Mouse (Mus musculus) testis, postnatal 14 days (tissue): Measurements from ENCODE around the gene Fam117b.

Experiments used
- DNase-seq: peaks from one replicate; pipeline ENCODE4 v3.0.0; 2021; ENCODE audit warnings: low spot score

Gene Fam117b

GRCm38 (mm10) chr1:59912413-59913157 lies at the start of gene Fam117b:
TSS of gene Fam117b (plus strand) at chr1:59913006.
- peak; percentile 98 for DNase-seq

DNA sequence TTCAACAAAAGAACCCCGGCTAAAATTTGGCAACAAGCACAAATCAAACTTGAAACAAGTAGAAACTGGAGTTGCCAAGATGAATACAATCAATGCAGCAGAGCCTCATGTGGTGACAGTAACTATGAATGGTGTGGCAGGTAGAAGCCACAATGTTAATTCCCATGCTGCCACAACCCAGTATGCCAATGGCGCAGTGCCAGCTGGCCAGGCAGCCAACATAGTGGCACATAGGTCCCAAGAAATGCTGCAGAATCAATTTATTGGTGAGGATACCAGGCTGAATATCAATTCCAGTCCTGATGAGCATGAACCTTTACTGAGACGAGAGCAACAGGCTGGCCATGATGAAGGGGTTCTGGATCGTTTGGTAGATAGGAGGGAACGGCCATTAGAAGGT lies 44.8 kb upstream of the Fam117b start:
- DNase-seq = no peak

- DNase-seq = no peak
These were observed 38.8 kb upstream of the Fam117b start for GRCm38 (mm10) chr1:59874023-59874422.

DNA sequence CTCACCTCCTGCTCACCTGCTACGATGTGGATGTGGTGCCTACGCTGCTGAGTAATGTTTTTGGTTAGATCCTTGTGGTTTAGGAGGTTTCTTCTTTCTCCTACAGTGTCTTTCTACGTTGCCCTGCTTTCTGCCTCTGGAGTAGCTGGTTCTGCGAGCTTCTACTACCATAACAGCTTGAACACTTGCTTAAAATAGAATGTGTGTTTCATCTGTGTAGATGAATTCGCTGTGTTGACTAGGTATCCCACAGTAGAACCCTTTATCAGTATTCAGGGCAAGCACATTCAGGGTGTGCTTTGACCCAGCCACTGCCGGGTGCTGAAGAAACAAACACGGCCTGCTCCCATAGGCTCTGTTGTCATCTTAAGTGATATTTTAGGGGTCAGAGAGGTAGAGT lies 34.7 kb upstream of the Fam117b start:
- DNase-seq = no peak

- no peak for DNase-seq
These were observed 29.3 kb upstream of the Fam117b start for GRCm38 (mm10) chr1:59883349-59884134.

- DNase-seq = no peak
These were observed 25.9 kb upstream of the Fam117b start for GRCm38 (mm10) chr1:59886899-59887298.

- DNase-seq = no peak
These were observed 24.8 kb upstream of the Fam117b start for GRCm38 (mm10) chr1:59888018-59888417.

DNA sequence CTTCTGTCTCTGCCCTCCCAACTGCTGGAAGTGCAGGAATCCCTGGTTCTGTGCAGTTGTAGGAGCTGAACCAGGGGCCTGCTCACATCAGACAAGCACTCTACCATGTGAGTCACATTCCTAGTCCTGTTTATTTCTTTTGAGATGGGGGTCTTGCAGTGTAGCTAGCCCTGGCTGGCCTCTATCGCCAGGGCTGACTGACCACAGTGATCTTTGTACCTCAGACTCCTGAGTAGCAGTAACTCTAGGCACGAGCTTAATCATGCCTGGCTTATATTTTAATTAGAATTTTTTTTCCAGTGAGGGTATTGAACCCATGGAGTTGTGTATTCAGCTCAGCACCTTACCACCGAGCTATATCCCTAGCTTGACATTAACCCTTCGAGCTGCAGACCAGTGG lies 21.6 kb upstream of the Fam117b start:
- no peak for DNase-seq

GRCm38 (mm10) chr1:59892777-59893176 lies 20.0 kb upstream of the Fam117b start:
- no peak for DNase-seq

DNA sequence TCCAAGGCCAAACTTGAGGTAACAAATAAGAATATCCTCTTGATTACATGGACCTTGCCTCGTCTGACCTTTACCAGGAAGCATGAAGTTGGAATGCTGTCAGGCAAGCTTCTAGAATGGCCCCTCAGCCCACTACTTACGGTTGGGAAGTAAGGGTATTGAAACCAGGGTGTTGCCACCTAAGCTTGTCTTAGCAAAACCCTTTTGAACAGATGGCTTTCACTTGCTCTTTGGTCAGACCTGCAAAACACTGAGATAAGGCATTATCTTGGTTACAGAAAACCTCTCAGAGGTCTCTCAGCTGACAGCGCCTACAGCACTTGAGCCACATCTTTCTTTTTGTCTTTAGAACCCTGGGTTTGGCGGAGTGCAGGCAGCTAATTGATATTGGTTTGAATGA lies 18.8 kb upstream of the Fam117b start:
- DNase-seq = no peak

DNA sequence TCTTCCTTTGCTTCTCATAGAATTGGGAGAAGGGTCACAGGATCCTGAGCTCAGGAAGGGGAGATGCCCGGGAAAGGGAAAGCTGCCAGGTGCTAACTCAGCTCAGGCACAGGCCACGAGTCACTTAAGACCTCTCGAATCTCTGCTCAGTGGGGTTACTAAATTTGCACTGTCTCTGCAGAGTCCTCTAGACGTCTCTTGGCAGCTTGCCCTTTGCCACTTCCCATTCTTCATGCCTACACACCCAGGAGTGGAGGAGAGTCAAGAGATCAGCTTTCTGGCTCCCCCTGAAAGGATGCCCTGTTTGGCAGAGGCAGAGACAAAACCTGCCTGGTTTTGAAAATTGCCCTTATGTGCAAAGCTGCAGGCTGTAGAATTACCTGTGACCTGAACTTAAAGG lies 17.4 kb upstream of the Fam117b start:
- DNase-seq = no peak

GRCm38 (mm10) chr1:59897147-59897798 lies 15.5 kb upstream of the Fam117b start:
- DNase-seq = no peak

DNA sequence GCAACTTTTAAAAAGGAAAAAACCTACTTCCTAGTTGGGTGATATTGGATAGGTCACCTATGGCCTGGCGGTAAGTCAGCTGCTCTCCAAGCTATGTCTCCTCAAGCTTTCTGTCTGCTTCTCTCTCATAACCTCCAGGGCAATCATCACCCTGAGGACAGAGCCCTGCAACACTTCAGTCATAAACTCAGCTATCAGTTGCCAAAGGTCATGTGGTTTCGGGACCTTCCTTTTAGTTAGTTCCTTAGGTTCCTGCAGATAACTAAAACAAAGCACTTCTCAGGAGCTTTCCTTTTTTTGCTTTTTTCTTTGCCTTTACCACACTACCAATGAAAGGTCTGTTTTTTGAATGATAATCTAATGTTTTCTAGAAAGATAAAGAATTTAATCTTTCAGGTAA lies 13.1 kb upstream of the Fam117b start:
- DNase-seq = no peak

DNA sequence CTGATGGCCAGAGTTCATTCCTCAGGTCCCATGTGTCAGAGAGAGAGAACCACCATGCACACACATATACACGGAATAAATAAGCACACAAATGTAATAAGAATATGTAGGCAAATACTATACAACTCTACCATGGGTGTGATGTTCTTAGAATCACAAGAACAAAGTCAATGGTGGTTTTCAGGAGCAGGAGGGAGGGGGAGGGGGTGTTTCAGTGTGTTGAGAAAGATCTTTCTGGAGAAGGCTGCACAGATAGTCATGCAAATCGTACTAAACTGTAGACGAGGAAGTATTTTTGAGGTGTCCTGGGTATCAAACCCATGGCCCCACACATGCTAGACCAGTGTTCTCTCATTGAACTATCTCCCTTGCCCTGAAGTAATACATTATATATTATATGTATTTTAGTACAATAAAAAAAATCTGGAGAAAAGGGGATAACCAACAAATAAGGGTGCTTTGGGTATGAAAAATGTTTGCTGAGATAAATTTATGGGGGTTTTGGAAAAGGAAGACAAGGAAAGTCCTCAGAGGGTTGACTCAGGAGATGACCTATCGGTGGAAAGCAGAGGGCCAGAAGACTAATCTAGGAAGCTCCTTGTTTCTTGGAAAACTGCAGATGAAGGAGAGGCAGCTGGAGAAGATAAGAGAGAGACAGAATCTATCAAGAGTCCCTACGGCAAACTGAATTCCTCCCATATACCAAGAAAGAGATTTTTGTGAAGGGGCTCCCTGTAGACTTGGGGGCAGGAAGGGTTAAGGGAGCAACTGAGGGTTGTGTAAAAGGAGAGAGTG lies 11.5 kb upstream of the Fam117b start:
- DNase-seq = no peak

DNA sequence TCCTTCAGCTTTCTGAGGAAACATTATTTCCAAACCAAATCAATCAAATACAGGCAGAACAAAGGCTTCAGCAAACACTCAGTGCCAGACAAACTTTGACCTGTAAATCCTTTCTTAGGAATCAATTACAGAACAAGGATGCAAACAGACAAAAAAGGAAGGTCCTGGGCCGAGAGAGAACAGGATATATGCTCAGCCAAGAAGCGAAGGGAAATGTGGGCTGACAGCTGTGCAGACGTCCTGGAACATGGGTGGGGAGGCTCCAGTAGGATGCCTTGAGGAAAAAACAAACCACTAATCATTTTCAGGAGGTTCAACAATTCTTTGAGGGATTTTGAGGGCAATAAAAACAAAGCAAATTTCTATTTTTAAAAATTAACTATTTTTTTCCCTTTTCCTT lies 10.2 kb upstream of the Fam117b start:
- no peak for DNase-seq

GRCm38 (mm10) chr1:59904630-59905295 lies 8.0 kb upstream of the Fam117b start:
- DNase-seq = no peak

DNA sequence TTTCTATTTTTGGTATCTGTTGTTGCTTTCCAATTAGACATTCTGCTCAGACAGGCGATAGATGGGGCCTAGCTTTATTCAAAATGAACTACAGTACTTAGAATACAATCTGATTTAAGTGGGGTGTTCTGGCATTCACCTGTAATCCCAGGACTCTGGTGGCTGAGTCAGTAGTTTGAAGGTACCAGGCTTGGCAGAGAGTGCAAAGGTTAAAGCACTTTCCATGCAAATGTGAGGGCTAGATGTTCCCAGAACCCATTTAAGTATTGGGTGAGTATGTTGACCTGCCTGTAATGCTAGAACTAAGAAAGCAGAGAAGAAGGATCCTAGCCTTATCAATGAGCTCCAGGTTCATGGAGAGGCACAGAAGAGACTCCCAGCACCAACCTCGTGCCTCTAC lies 6.9 kb upstream of the Fam117b start:
- no peak for DNase-seq

- DNase-seq = no peak
These were observed 5.8 kb upstream of the Fam117b start for GRCm38 (mm10) chr1:59906819-59907521.

GRCm38 (mm10) chr1:59907700-59908099 lies 5.1 kb upstream of the Fam117b start:
- no peak for DNase-seq

DNA sequence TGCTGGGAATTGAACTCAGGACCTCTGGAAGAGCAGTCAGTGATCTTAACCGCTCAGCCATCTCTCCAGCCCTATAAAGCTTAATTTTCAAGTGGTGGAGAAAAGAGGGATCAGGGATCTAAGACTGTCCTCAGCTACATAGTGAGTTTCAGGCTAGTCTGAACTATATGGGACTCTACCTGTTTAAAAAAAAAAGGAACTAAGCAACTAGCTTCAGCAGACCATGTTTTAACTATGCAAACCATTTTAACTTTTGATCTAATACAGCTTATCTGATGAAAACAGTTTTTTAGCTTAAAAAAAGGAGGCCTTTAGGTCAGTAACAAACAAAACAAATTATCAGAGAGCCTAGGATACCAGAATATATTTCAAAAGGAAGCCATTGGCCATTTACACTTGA lies 1.9 kb upstream of the Fam117b start:
- no peak for DNase-seq
